Mouse (Mus musculus) heart, postnatal 0 days (tissue): Measurements from ENCODE around the gene 2310022B05Rik. TPM values are rescaled to one million over a fixed set of nuclear protein-coding genes. Genes with fewer than 3 reads are reported as not detected.

Source experiments
- ATAC-seq: fragments of 200-750 bp; cut with Nextera tagmentation; 2 replicates; pipeline ENCODE4 v1.8.0; 2017; ENCODE audit warnings: low read depth, moderate number of reproducible peaks, moderate library complexity; ENCODE audit not compliant: insufficient read depth
- DNase-seq: peaks from one replicate; pipeline ENCODE4 v3.0.0-alpha.2; 2016; ENCODE audit warnings: low spot score
- H3K27ac ChIP-seq: fragments of 300-500 bp; sonication (generic); 2 replicates; pipeline ENCODE4 v1.5.1; 2014; ENCODE audit warnings: low read depth, mild to moderate bottlenecking
- H3K27me3 ChIP-seq: fragments of 300-500 bp; sonication (generic); 2 replicates; pipeline ENCODE4 v1.6.1; 2014; ENCODE audit warnings: low read length, mixed read lengths; ENCODE audit not compliant: control insufficient read depth, insufficient read depth
- H3K36me3 ChIP-seq: fragments of 300-500 bp; sonication (generic); replicated peaks from 2 replicates; pipeline ENCODE4 v1.6.1; 2014; ENCODE audit warnings: low read length, mixed read lengths; ENCODE audit not compliant: control insufficient read depth, insufficient read depth
- H3K4me1 ChIP-seq: fragments of 300-500 bp; sonication (generic); 2 replicates; pipeline ENCODE4 v1.6.1; 2014; ENCODE audit warnings: antibody characterized with exemption; ENCODE audit not compliant: control insufficient read depth, insufficient read depth
- H3K4me2 ChIP-seq: fragments of 300-500 bp; sonication (generic); 2 replicates; pipeline ENCODE4 v1.6.1; 2014; ENCODE audit warnings: low read depth, mild to moderate bottlenecking, low read length, moderate library complexity
- H3K4me3 ChIP-seq: fragments of 300-500 bp; sonication (generic); 2 replicates; pipeline ENCODE4 v1.5.1; 2014; ENCODE audit warnings: low read depth, low read length
- H3K9ac ChIP-seq: fragments of 300-500 bp; sonication (generic); replicated peaks from 2 replicates; pipeline ENCODE4 v1.6.1; 2014; ENCODE audit warnings: low read depth, low read length, mixed read lengths
- H3K9me3 ChIP-seq: fragments of 300-500 bp; sonication (generic); replicated peaks from 2 replicates; pipeline ENCODE4 v1.6.1; 2016; ENCODE audit warnings: low read length; ENCODE audit not compliant: control insufficient read depth
- CTCF ChIP-seq: IDR thresholded peaks from 2 replicates; pipeline ENCODE4 v1.5.1; 2016; ENCODE audit warnings: antibody characterized with exemption, control low read depth, low read depth
- EP300 ChIP-seq: IDR thresholded peaks from 2 replicates; pipeline ENCODE4 v1.6.1; 2016; ENCODE audit warnings: antibody characterized with exemption, low read depth
- WGBS: fragments of 180-500 bp; shearing (Covaris S2); extraction: QIAGEN DNeasy Blood & Tissue Kit; methylation state at CpG from one replicate; pipeline ENCODE4 v1.1.7; 2014; 5-methylcytosine and 5-hydroxymethylcytosine counted together
- polyA plus RNA-seq: library from polyadenylated mRNA; unstranded; fragments of >200 nt; fragmentation: Nextera tagmentation; extraction: Ambion mirVana; gene quantifications from 2 replicates; pipeline ENCODE4 v1.2.1, GENCODE M21; 2015
- total RNA-seq: library from RNA; depleted of rRNA; stranded (reverse); fragments of >200 nt; gene quantifications from 2 replicates; pipeline ENCODE4 v1.2.3, GENCODE M21; 2014; ENCODE audit warnings: low replicate concordance; rRNA removed

The 2310022B05Rik gene
- total RNA-seq (144 and 164 TPM in 2 replicates), polyA plus RNA-seq (29.8 and 30.7 TPM in 2 replicates)

DNA sequence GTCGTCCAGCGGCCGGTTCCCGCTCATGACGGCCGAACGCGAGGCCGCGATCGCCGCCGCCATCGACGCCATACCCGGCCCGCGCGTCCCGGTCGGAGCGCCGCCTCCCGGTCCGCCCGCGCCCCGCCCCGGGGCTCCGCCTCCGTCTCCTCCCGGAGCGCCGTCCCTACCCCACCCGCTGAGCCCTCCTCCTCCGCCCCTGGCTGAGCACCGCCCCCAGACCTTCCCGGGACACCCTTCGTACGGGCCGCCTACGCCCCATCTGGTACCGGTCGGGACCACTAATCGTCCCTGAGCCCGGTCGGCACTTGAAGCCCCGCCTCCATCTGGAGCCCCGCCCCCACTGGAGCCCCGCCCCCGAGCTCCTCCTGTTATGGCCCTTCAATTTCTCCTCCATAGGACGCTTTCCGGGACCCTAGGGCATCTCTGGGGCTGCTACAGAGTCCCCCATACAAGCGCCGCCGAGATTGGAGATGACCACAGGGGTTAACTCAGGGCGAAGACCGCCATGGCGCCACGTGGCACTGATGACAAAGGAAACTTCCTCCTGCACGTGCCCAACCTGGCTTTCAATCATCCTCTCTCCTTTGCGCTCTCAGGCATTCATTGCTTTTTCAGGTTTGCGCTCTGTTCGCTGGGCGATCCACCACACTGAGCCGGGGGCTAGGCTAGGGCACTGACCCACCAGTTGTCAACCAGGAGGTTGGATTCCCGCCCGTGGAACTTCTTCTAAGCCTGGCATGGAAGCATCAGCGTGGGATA, at the start of gene 2310022B05Rik:
TSS of gene 2310022B05Rik (minus strand) at position 258 of the 762 bp plus-strand sequence.
- peak within 1 kb of the TSS; percentile 95 for H3K27ac ChIP-seq
- TF ChIP-seq EP300 (no peak), CTCF (peak; percentile 10; the same call in 1 of the 2 replicates)
- ATAC-seq (peak; percentile 91), DNase-seq (peak; percentile 90)
- WGBS, result 4% methylated on average over 51 of the region's 69 CpGs
- peak within 1 kb of the TSS; percentile 95 for H3K4me3 ChIP-seq
- H3K36me3 ChIP-seq, result no peaks in the 10 kb centered on the region
- H3K9me3 ChIP-seq, result no peaks in the 10 kb centered on the region
- peak within 1 kb of the TSS; percentile 93 for H3K4me2 ChIP-seq
- peak within 1 kb of the TSS; percentile 97 for H3K9ac ChIP-seq
- H3K27me3 ChIP-seq, result no peaks in the 10 kb centered on the region
- H3K4me1 ChIP-seq, result peaks cover 37% of the 10 kb centered on the region

DNA sequence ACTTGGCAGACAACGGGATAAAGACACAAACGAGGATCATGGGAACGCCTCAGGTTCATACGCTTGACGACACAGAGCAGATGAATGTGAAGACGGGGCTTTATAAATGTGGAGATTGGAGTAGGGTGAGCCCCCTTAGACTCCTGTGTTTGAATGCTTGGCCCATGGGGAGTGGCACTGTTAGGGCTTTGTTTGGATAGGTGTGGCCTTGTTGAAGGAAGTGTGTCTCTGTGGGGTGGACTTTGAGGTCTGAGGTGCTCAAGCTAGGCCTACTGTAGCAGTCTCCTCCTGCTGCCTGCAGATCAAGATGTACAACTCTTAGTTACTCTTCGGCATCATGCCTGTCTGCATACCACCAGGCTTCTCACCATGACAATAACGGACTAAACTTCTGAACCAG, 42.7 kb upstream of the 2310022B05Rik start:
- Histone ChIP-seq H3K4me1 (no peaks in the 10 kb centered on the region), H3K27me3 (no peaks in the 10 kb centered on the region), H3K36me3 (peaks cover 16% of the 10 kb centered on the region), H3K4me2 (no peak overlapping the region), H3K27ac (no peak overlapping the region), H3K9me3 (no peaks in the 10 kb centered on the region), H3K9ac (no peak overlapping the region), H3K4me3 (no peak overlapping the region)
- no peak for ATAC-seq
- 92% methylated on average over 8 of the region's 8 CpGs for WGBS
- no peak for DNase-seq
- TF ChIP-seq CTCF (no peak), EP300 (no peak)

DNA sequence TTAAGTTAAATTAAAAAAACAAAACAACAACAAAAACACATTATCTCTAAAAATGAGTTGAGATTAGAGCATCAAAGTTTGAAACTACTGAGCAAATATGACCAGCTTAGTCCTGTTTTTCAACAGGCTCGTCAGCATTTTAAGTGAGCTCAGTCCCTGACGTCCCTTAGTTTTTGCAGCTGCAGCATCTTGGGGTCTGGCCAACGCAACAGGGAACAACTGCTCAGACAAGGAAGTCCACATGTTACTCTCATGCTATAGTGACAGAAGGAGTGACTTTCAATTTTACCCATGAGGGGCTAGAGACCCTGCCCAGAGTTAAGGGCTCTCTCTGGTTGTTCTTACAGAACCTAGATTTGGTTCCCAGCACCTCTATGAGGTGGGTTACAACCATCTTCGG, 41.2 kb upstream of the 2310022B05Rik start:
- Histone ChIP-seq H3K4me3 (no peak overlapping the region), H3K9ac (no peak overlapping the region), H3K36me3 (peaks cover 18% of the 10 kb centered on the region), H3K9me3 (no peaks in the 10 kb centered on the region), H3K4me1 (no peaks in the 10 kb centered on the region), H3K27ac (no peak overlapping the region), H3K27me3 (no peaks in the 10 kb centered on the region), H3K4me2 (no peak overlapping the region)
- ATAC-seq (no peak), DNase-seq (no peak)
- TF ChIP-seq EP300 (no peak), CTCF (no peak)
- WGBS, result 79% methylated on average over 4 of the region's 4 CpGs

DNA sequence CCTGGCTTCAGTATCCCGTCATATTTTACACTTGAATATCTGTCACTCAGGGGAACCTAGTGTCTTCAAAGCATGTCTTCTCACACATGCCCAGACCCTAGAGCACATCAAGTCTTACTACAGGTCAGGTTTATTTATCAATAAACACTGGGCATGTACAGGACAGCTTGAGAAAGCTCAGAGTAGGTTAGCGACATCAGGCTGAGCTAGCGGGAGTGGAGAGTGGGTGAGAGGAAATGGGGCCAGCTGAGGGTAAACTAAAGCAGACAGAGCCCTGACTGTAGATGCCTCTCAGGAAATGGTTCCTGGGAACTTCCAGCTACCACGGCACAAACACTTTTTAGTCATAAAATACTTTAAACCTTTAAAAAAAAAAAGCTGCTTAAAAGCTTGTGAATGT, 40.4 kb upstream of the 2310022B05Rik start:
- Histone ChIP-seq H3K4me3 (no peak overlapping the region), H3K9ac (no peak overlapping the region), H3K9me3 (no peaks in the 10 kb centered on the region), H3K27me3 (no peaks in the 10 kb centered on the region), H3K4me2 (no peak overlapping the region), H3K36me3 (peaks cover 16% of the 10 kb centered on the region; the same call in 1 of the 2 replicates), H3K27ac (no peak overlapping the region), H3K4me1 (no peaks in the 10 kb centered on the region)
- WGBS, result 56% methylated on average over 4 of the region's 4 CpGs
- TF ChIP-seq CTCF (no peak), EP300 (no peak)
- ATAC-seq (no peak), DNase-seq (no peak)

DNA sequence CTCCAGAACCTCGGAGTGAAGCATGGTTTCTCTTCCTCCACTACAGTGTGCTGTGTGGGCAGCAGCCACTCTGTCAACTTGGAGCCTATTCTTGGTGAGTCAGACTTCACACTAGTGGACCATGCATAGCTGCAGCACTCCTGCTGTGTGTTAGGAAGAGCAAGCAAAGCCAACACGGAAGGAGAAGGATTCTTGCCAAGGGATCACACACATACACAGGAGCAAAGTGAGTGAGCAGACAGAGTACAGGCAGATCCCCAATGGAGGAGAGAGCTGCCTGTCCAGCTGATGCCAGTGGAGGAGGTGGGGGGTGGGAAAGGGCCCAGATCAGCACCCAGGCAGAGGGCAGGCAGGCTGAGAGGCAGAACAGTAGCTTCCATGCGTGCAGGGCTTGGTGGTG, 39.0 kb upstream of the 2310022B05Rik start:
- no peaks in the 10 kb centered on the region for H3K27me3 ChIP-seq
- no peaks in the 10 kb centered on the region for H3K4me1 ChIP-seq
- no peak overlapping the region for H3K27ac ChIP-seq
- no peak overlapping the region for H3K4me3 ChIP-seq
- no peak overlapping the region for H3K9ac ChIP-seq
- ATAC-seq (no peak), DNase-seq (no peak)
- no peaks in the 10 kb centered on the region for H3K9me3 ChIP-seq
- H3K36me3 ChIP-seq, result peaks cover 28% of the 10 kb centered on the region
- WGBS, result 74% methylated on average over 3 of the region's 3 CpGs
- H3K4me2 ChIP-seq, result no peak overlapping the region
- TF ChIP-seq CTCF (no peak), EP300 (no peak)
